Mouse (Mus musculus) lung, embryonic 14.5 days (tissue): ENCODE data around the gene Ltbp1. TPM values are rescaled to one million over a fixed set of nuclear protein-coding genes. Genes with fewer than 3 reads are reported as not detected.

ENCODE experiments used
- ATAC-seq: fragments of 200-750 bp; cut with Nextera tagmentation; 2 replicates; pipeline ENCODE4 v1.8.0; 2017; ENCODE audit warnings: mild to moderate bottlenecking, moderate TSS enrichment, moderate library complexity; ENCODE audit not compliant: insufficient read depth
- DNase-seq: peaks from one replicate; pipeline ENCODE4 v3.0.0-alpha.2; 2015
- H3K27ac ChIP-seq: fragments of 300-500 bp; sonication (generic); 2 replicates; pipeline ENCODE4 v1.5.1; 2014; ENCODE audit warnings: low read depth, mild to moderate bottlenecking, moderate library complexity
- H3K27me3 ChIP-seq: fragments of 300-500 bp; sonication (generic); 2 replicates; pipeline ENCODE4 v1.6.1; 2014; ENCODE audit warnings: low read length, control low read depth; ENCODE audit not compliant: insufficient read depth
- H3K36me3 ChIP-seq: fragments of 300-500 bp; sonication (generic); 2 replicates; pipeline ENCODE4 v1.6.1; 2014; ENCODE audit warnings: control low read depth; ENCODE audit not compliant: insufficient read depth
- H3K4me1 ChIP-seq: fragments of 300-500 bp; sonication (generic); 2 replicates; pipeline ENCODE4 v1.6.1; 2014; ENCODE audit warnings: antibody characterized with exemption, control low read depth; ENCODE audit not compliant: insufficient read depth
- H3K4me2 ChIP-seq: fragments of 300-500 bp; sonication (generic); 2 replicates; pipeline ENCODE4 v1.6.1; 2014; ENCODE audit warnings: mild to moderate bottlenecking
- H3K4me3 ChIP-seq: fragments of 300-500 bp; sonication (generic); 2 replicates; pipeline ENCODE4 v1.5.1; 2014; ENCODE audit warnings: low read depth, low read length
- H3K9ac ChIP-seq: fragments of 300-500 bp; sonication (generic); 2 replicates; pipeline ENCODE4 v1.6.1; 2014
- H3K9me3 ChIP-seq: fragments of 300-500 bp; sonication (generic); 2 replicates; pipeline ENCODE4 v1.6.1; 2016; ENCODE audit warnings: low read depth, low read length, control low read depth
- CTCF ChIP-seq: IDR thresholded peaks from 2 replicates; pipeline ENCODE4 v1.5.1; 2016; ENCODE audit warnings: antibody characterized with exemption, low read depth
- WGBS: fragments of 180-500 bp; shearing (Covaris S2); extraction: QIAGEN DNeasy Blood & Tissue Kit; methylation state at CpG from one replicate; pipeline ENCODE4 v1.1.7; 2014; 5-methylcytosine and 5-hydroxymethylcytosine counted together
- polyA plus RNA-seq: library from polyadenylated mRNA; unstranded; fragments of >200 nt; fragmentation: Nextera tagmentation; extraction: Ambion mirVana; gene quantifications from 2 replicates; pipeline ENCODE4 v1.2.1, GENCODE M21; 2014

Ltbp1 gene
- polyA plus RNA-seq, 1 experiment from 2014 or later: 33.8 TPM

DNA sequence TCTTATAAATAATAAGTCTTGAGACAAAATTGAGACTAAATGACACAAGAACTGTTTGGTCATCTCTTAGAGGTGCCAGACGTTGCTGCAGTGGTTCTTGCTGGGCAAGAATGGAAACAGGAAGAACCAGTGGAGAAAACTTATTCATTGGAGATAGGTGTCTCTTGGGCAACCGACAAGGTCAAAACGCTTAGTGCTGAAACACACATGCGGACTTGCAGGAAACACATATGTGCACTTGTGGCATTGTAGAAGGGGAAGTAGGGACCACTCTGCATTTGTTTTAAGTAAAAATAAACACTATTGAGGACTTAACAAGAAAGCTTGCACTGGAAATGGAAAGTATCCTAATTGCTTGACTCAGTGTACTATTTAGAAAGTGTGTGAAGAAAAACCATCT lies 228.6 kb downstream of the Ltbp1 start:
- no peak for TF ChIP-seq CTCF
- Histone ChIP-seq H3K4me3 (no peak overlapping the region), H3K27me3 (no peaks in the 10 kb centered on the region), H3K36me3 (0 out of 2 replicates have a peak, but pooled peaks cover 6% of the 10 kb centered on the region), H3K9ac (no peak overlapping the region), H3K4me1 (0 out of 2 replicates have a peak, but pooled peaks cover 4% of the 10 kb centered on the region), H3K4me2 (no peak overlapping the region), H3K27ac (no peak overlapping the region), H3K9me3 (no peaks in the 10 kb centered on the region)
- ATAC-seq (no peak), DNase-seq (no peak)
- 78% methylated on average over 4 of the region's 4 CpGs for WGBS

DNA sequence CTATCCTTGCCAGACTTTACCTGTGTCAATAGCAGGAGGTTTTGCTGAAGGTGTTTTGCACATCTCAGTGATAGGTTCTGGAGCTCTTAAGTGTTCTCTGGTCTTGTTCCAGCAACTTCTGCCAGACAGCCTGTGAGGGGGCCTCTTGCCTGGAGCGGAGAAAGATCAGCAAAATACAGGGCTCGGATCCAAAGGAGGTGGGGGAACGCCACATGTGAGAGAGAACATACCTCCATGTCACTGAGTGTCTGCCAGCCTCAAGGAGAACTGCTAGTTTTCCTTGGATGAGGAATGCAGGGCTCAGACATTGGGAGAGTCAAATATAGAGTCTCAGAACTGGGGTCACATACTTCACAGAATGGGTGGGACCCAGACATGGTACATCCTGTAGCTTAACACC lies 230.4 kb downstream of the Ltbp1 start:
- Histone ChIP-seq H3K9me3 (no peaks in the 10 kb centered on the region), H3K36me3 (0 out of 2 replicates have a peak, but pooled peaks cover 6% of the 10 kb centered on the region), H3K27me3 (no peaks in the 10 kb centered on the region), H3K4me2 (no peak overlapping the region), H3K27ac (no peak overlapping the region), H3K4me3 (no peak overlapping the region), H3K4me1 (0 out of 2 replicates have a peak, but pooled peaks cover 4% of the 10 kb centered on the region), H3K9ac (no peak overlapping the region)
- DNase-seq (peak; percentile 50), ATAC-seq (peak; percentile 58)
- no peak for TF ChIP-seq CTCF
- 50% methylated on average over 3 of the region's 3 CpGs for WGBS

DNA sequence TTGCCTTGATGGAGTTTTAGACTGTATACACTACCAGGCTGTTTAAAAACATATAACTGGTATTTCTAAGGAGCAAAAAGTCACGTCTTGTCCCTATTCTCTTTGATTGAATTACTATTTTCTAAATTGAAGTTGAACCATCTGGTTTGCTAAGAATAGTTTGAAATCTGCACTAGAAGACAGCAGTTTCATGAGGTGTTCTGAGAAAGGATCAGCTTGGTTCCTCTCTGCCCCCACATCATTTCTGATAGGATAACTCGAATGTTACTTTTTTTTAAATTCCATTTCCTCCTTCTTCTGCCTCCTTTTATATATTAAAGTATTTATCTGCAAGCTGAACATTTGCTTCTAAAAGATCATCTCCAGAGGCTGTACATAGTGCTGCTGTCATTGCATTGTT lies 231.2 kb downstream of the Ltbp1 start:
- no peak overlapping the region for H3K4me2 ChIP-seq
- DNase-seq: no peak
- no peaks in the 10 kb centered on the region for H3K9me3 ChIP-seq
- H3K9ac ChIP-seq: no peak overlapping the region
- no peak overlapping the region for H3K4me3 ChIP-seq
- 0 out of 2 replicates have a peak, but pooled peaks cover 4% of the 10 kb centered on the region for H3K4me1 ChIP-seq
- H3K27me3 ChIP-seq: no peaks in the 10 kb centered on the region
- 68% methylated on average over 2 of the region's 2 CpGs for WGBS
- no peak for TF ChIP-seq CTCF
- H3K36me3 ChIP-seq: 0 out of 2 replicates have a peak, but pooled peaks cover 6% of the 10 kb centered on the region
- 0 out of 2 replicates have a peak overlapping the region, but pooled peaks have one; percentile 7 for H3K27ac ChIP-seq
- no peak for ATAC-seq

DNA sequence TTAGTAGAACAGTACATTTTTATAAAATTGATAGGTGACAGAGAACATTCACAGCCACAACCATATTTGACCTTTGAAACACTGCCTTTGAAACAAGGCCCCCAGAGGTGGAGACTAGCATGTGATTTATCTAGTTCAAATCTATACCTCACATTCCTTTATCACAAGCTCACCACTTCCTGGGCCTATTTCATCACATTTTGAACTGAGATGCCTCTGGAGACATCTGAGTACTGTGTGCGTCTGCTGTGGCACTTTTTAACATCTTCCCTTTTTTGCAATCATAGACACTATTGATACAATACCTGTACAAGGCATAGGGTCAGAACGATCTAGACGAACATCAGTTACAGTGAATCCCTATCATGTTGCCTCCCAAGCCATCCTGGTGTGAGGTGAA lies 232.1 kb downstream of the Ltbp1 start:
- Histone ChIP-seq H3K27ac (no peak overlapping the region), H3K4me2 (no peak overlapping the region), H3K27me3 (no peaks in the 10 kb centered on the region), H3K9me3 (no peaks in the 10 kb centered on the region), H3K36me3 (0 out of 2 replicates have a peak, but pooled peaks cover 6% of the 10 kb centered on the region), H3K4me3 (no peak overlapping the region), H3K4me1 (0 out of 2 replicates have a peak, but pooled peaks cover 4% of the 10 kb centered on the region), H3K9ac (no peak overlapping the region)
- 88% methylated on average over 3 of the region's 3 CpGs for WGBS
- DNase-seq: no peak
- TF ChIP-seq CTCF: no peak
- no peak for ATAC-seq

DNA sequence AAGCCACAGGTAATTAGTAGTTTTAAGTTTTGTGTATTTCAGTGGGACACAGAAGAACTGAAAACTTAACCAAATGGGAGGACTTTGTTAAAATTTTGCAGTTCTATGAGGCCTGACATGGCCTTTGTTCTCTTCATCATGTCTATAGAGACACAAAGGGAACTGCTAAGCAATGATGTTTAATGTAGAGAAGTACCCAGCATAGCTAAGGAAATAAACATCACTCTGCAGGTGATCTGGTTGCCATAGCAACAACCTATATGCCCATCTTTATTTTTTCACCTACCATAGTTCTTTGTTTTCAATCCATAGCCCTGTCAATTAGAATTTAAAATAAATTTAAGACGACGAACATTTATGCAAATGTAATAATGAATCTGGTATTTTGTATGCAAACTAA lies 233.3 kb downstream of the Ltbp1 start:
- DNase-seq (no peak), ATAC-seq (no peak)
- Histone ChIP-seq H3K36me3 (0 out of 2 replicates have a peak, but pooled peaks cover 6% of the 10 kb centered on the region), H3K4me3 (no peak overlapping the region), H3K4me2 (no peak overlapping the region), H3K27ac (no peak overlapping the region), H3K27me3 (no peaks in the 10 kb centered on the region), H3K9ac (no peak overlapping the region), H3K4me1 (0 out of 2 replicates have a peak, but pooled peaks cover 4% of the 10 kb centered on the region), H3K9me3 (no peaks in the 10 kb centered on the region)
- no peak for TF ChIP-seq CTCF
- 88% methylated on average over 2 of the region's 2 CpGs for WGBS

DNA sequence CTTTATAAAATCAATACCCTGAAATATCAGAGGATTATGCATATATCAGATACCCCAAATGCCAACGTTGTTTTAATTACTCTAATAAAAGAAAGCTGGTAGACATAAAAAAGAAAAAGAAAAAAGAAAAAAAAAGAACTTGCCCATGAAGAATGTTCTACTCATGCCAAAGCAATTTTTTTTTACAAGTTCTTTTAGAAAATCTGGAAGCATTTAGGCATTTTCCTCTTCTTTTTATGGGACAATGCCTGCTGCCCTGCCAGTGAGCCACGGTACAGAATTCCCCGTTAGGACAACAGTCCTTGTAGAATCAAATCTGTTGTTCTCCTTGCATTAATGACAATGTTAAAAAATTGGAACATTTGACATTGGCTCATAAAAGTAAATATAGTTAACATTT lies 234.2 kb downstream of the Ltbp1 start:
- no peak overlapping the region for H3K27ac ChIP-seq
- no peak for ATAC-seq
- 0 out of 2 replicates have a peak, but pooled peaks cover 4% of the 10 kb centered on the region for H3K4me1 ChIP-seq
- H3K4me3 ChIP-seq: no peak overlapping the region
- H3K9ac ChIP-seq: no peak overlapping the region
- no peaks in the 10 kb centered on the region for H3K9me3 ChIP-seq
- no peak for TF ChIP-seq CTCF
- H3K27me3 ChIP-seq: no peaks in the 10 kb centered on the region
- H3K4me2 ChIP-seq: no peak overlapping the region
- DNase-seq: no peak
- H3K36me3 ChIP-seq: 0 out of 2 replicates have a peak, but pooled peaks cover 6% of the 10 kb centered on the region
- WGBS: 81% methylated on average over 3 of the region's 3 CpGs

DNA sequence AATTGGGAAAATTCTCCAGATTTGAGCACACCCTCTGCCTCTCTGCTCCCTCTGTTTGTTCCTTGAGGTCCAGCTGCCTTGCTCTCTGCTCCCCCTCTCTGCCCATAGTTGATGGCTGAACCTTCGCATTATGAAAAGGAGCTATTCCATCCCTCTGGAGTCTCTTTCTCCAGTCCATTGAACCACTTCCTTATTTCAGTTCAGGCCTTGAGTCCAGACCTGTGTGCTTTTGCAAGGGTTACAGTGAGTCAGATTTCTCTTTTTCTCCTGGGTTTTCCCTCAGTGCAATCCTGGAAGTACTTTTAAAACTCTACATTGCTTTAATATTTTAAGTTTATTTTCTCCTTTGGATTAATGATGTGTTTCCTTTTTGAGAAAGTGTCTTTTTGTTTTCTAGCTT lies 236.7 kb downstream of the Ltbp1 start:
- DNase-seq (no peak), ATAC-seq (no peak)
- 81% methylated on average over 1 of the region's 1 CpGs for WGBS
- Histone ChIP-seq H3K4me2 (no peak overlapping the region), H3K36me3 (0 out of 2 replicates have a peak, but pooled peaks cover 6% of the 10 kb centered on the region), H3K27me3 (no peaks in the 10 kb centered on the region), H3K9me3 (no peaks in the 10 kb centered on the region), H3K4me1 (no peaks in the 10 kb centered on the region), H3K9ac (no peak overlapping the region), H3K4me3 (no peak overlapping the region), H3K27ac (no peak overlapping the region)
- TF ChIP-seq CTCF: no peak

DNA sequence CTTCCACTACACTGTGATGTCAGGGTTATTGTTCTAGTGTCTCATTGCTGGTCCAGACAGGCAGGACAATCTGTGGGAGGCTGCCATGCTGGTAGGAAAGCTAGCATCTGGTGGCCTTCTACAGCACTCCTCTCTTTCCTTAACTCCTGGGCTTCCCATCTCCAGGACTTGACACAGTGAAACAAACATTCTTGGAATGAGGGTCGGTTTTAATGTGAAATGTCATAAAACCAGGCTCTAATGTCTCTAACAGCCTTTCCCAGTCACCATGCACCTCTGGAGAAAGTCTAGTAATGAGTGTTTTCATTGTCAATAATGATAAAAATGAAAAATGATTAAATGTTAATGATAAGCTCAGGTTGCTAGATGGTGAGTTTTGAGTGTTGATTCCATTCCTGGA lies 237.9 kb downstream of the Ltbp1 start:
- H3K9me3 ChIP-seq: no peaks in the 10 kb centered on the region
- H3K36me3 ChIP-seq: no peaks in the 10 kb centered on the region
- no peak overlapping the region for H3K4me2 ChIP-seq
- TF ChIP-seq CTCF: no peak
- no peak for ATAC-seq
- H3K4me1 ChIP-seq: no peaks in the 10 kb centered on the region
- no peak overlapping the region for H3K27ac ChIP-seq
- H3K27me3 ChIP-seq: no peaks in the 10 kb centered on the region
- peak; percentile 24 for DNase-seq
- no peak overlapping the region for H3K9ac ChIP-seq
- WGBS: 30% methylated on average over 1 of the region's 1 CpGs
- H3K4me3 ChIP-seq: no peak overlapping the region
